Mouse (Mus musculus) kidney, postnatal 4 days (tissue): ENCODE data around the gene Ctc1.
"Not testable (repeated sequence)": the region's sequence is repeated elsewhere in the genome, so short reads cannot be mapped to it uniquely, and the experiment has no call there.

Experiments
- DNase-seq, 2 experiments: peaks; one replicate each; pipeline ENCODE4 v3.0.0; 2021; ENCODE audit warnings: mixed read lengths in 2 of 2

Ctc1 gene

GRCm38 (mm10) chr11:69015644-69016441, at the start of gene Ctc1:
Gene Ctc1 (plus strand): TSS chr11:69015911.
- DNase-seq = peak; percentile 92 to 94

GRCm38 (mm10) chr11:68966554-68966953, 49.2 kb upstream of the Ctc1 start:
- no peak for DNase-seq

- DNase-seq = peak; percentile 91 to 95
Observed at GRCm38 (mm10) chr11:68967337-68968282, 48.1 kb upstream of the Ctc1 start, which contains the start of gene Slc25a35. Gene Slc25a35 (plus strand): TSS chr11:68968131.

- DNase-seq = no peak
Observed at GRCm38 (mm10) chr11:68968752-68969151, 47.0 kb upstream of the Ctc1 start.

GRCm38 (mm10) chr11:68970232-68970631, 45.5 kb upstream of the Ctc1 start:
- DNase-seq = peak; percentile 51 to 66

GRCm38 (mm10) chr11:68973250-68974058, 42.3 kb upstream of the Ctc1 start:
- peak; percentile 92 to 94 for DNase-seq

GRCm38 (mm10) chr11:68974059-68974450, 41.7 kb upstream of the Ctc1 start:
- no peak for DNase-seq

GRCm38 (mm10) chr11:68975085-68975484, 40.6 kb upstream of the Ctc1 start, which contains the start of gene Rangrf:
Gene Rangrf (minus strand): TSS chr11:68975185.
- no peak for DNase-seq

GRCm38 (mm10) chr11:68975601-68976000, 40.1 kb upstream of the Ctc1 start:
- no peak for DNase-seq

GRCm38 (mm10) chr11:68979320-68979733, 36.4 kb upstream of the Ctc1 start:
- no peak for DNase-seq

- no peak for DNase-seq
Observed at GRCm38 (mm10) chr11:68980919-68981318, 34.8 kb upstream of the Ctc1 start.

GRCm38 (mm10) chr11:68982639-68983369, 32.9 kb upstream of the Ctc1 start:
- peak; percentile 92 for DNase-seq

GRCm38 (mm10) chr11:68987365-68987882, 28.3 kb upstream of the Ctc1 start:
- no peak for DNase-seq

GRCm38 (mm10) chr11:68988341-68988740, 27.4 kb upstream of the Ctc1 start:
- DNase-seq = no peak

GRCm38 (mm10) chr11:68993122-68993521, 22.6 kb upstream of the Ctc1 start:
- DNase-seq = no peak

- DNase-seq = peak; percentile 44 to 46
Observed at GRCm38 (mm10) chr11:68994377-68994776, 21.3 kb upstream of the Ctc1 start.

GRCm38 (mm10) chr11:68997080-68997479, 18.6 kb upstream of the Ctc1 start:
- no peak for DNase-seq

- not testable (repeated sequence) for DNase-seq
Observed at GRCm38 (mm10) chr11:69002782-69003181, 12.9 kb upstream of the Ctc1 start.

- DNase-seq = peak; percentile 52 to 59
Observed at GRCm38 (mm10) chr11:69003592-69003991, 12.1 kb upstream of the Ctc1 start.

- DNase-seq = no peak
Observed at GRCm38 (mm10) chr11:69005193-69005592, 10.5 kb upstream of the Ctc1 start.

GRCm38 (mm10) chr11:69006575-69006974, 9.1 kb upstream of the Ctc1 start:
- not testable (repeated sequence) for DNase-seq
